Comparison of ENCODE assay signal across 8 mouse cellular contexts in genomic region chr8:124959462-124960225, GRCm38 (mm10). TPM values are rescaled to one million over a fixed set of nuclear protein-coding genes. Genes with fewer than 3 reads are reported as not detected.
DNase-seq lines count a peak whose midpoint lies in the region; ATAC-seq and TF ChIP-seq lines count a peak whose summit lies in the region.
"Had no signal": no experiment of that assay in that cellular context is flagged by ENCODE, and none has a peak within 500 bp of the region (broad histone marks: within the 10 kb centered on the region; RNA-seq: fewer than 3 reads in every experiment).

No protein-coding gene starts in this region.

- TF ChIP-seq CTCF in hindbrain, postnatal 0 days (IDR thresholded peaks at IDR 0.05; ENCODE audit: low read depth) = no peak

- no peak overlapping the region for H3K27ac ChIP-seq in liver, embryonic 11.5 days (ENCODE audit: low read depth, low read length)
- no peak overlapping the region; the same call in 1 of the 2 replicates for H3K27ac ChIP-seq in embryonic facial prominence, embryonic 14.5 days (replicated peaks; ENCODE audit: low read depth, low read length)
- no peak overlapping the region for H3K27ac ChIP-seq in hindbrain, postnatal 0 days
- H3K27ac ChIP-seq: hindbrain, embryonic 15.5 days had no signal

- H3K36me3 ChIP-seq in liver, embryonic 11.5 days (ENCODE audit: control insufficient read depth, insufficient read depth, low read length) = no peaks in the 10 kb centered on the region
- no peaks in the 10 kb centered on the region for H3K36me3 ChIP-seq in embryonic facial prominence, embryonic 14.5 days (ENCODE audit: control insufficient read depth, insufficient read depth, low read length)
- H3K36me3 ChIP-seq in hindbrain, postnatal 0 days (ENCODE audit: insufficient read depth, low read length) = no peaks in the 10 kb centered on the region
- H3K36me3 ChIP-seq: hindbrain, embryonic 15.5 days had no signal

- H3K4me2 ChIP-seq in liver, embryonic 11.5 days = no peak overlapping the region
- H3K4me2 ChIP-seq in embryonic facial prominence, embryonic 14.5 days (ENCODE audit: low read depth, low read length) = no peak overlapping the region
- H3K4me2 ChIP-seq in hindbrain, postnatal 0 days (ENCODE audit: low read depth, low read length) = no peak overlapping the region
- H3K4me2 ChIP-seq: hindbrain, embryonic 15.5 days had no signal

- no peak overlapping the region for H3K4me3 ChIP-seq in liver, embryonic 11.5 days (ENCODE audit: low read depth, low read length)
- H3K4me3 ChIP-seq in embryonic facial prominence, embryonic 14.5 days (ENCODE audit: low read depth, low read length) = no peak overlapping the region
- no peak overlapping the region for H3K4me3 ChIP-seq in hindbrain, postnatal 0 days (ENCODE audit: low read length)
- H3K4me3 ChIP-seq: hindbrain, embryonic 15.5 days had no signal

- H3K27me3 ChIP-seq in liver, embryonic 11.5 days (replicated peaks; ENCODE audit: control insufficient read depth, insufficient read depth, low read length) = no peaks in the 10 kb centered on the region
- no peaks in the 10 kb centered on the region for H3K27me3 ChIP-seq in embryonic facial prominence, embryonic 14.5 days (replicated peaks; ENCODE audit: control insufficient read depth, insufficient read depth, low read length)
- no peaks in the 10 kb centered on the region for H3K27me3 ChIP-seq in hindbrain, postnatal 0 days (ENCODE audit: insufficient read depth, low read length)
- H3K27me3 ChIP-seq: hindbrain, embryonic 15.5 days had no signal

- H3K9me3 ChIP-seq in liver, embryonic 11.5 days (ENCODE audit: control insufficient read depth, low read length) = no peaks in the 10 kb centered on the region
- no peaks in the 10 kb centered on the region for H3K9me3 ChIP-seq in embryonic facial prominence, embryonic 14.5 days (ENCODE audit: control insufficient read depth, low read length)
- no peaks in the 10 kb centered on the region for H3K9me3 ChIP-seq in hindbrain, postnatal 0 days (ENCODE audit: low read length)
- H3K9me3 ChIP-seq: hindbrain, embryonic 15.5 days had no signal

- WGBS in liver, embryonic 11.5 days = 54% methylated on average over 8 of the region's 8 CpGs
- WGBS in embryonic facial prominence, embryonic 14.5 days = 50% methylated on average over 8 of the region's 8 CpGs
- WGBS in hindbrain, postnatal 0 days = 63% methylated on average over 8 of the region's 8 CpGs

- no peak for DNase-seq in liver, embryonic 11.5 days (ENCODE audit: low spot score)
- no peak for DNase-seq in liver
- DNase-seq in Muller cell, postnatal 12 days (ENCODE audit: inconsistent ontology term) = peak; percentile 37
- peak; percentile 42 for DNase-seq in embryonic facial prominence, embryonic 14.5 days (ENCODE audit: low spot score)
- no peak for DNase-seq in hindbrain, postnatal 0 days (ENCODE audit: low spot score)
- DNase-seq in gastrocnemius, postnatal 25 days = no peak

- no peak overlapping the region for H3K9ac ChIP-seq in liver, embryonic 11.5 days (ENCODE audit: low read depth, low read length)
- no peak overlapping the region for H3K9ac ChIP-seq in embryonic facial prominence, embryonic 14.5 days (ENCODE audit: low read depth, low read length)
- H3K9ac ChIP-seq in hindbrain, postnatal 0 days (replicated peaks; ENCODE audit: low read length) = no peak overlapping the region
- H3K9ac ChIP-seq: hindbrain, embryonic 15.5 days had no signal

- ATAC-seq in liver, embryonic 11.5 days (replicated peaks; ENCODE audit: low FRiP score) = peak; percentile 47
- ATAC-seq in embryonic facial prominence, embryonic 14.5 days (ENCODE audit: low read depth) = peak; percentile 58
- ATAC-seq in monocyte, adult 5-6 weeks (replicated peaks; ENCODE audit: insufficient number of reproducible peaks, low FRiP score, low TSS enrichment, poor library complexity, severe bottlenecking) = 0 out of 2 replicates have a peak, but pooled peaks have one; percentile 5
- ATAC-seq in hindbrain, postnatal 0 days = no peak

- peaks cover 4% of the 10 kb centered on the region; the same call in 1 of the 2 replicates for H3K4me1 ChIP-seq in liver, embryonic 11.5 days (replicated peaks; ENCODE audit: control insufficient read depth, insufficient read depth, low read length)
- peaks cover 10% of the 10 kb centered on the region for H3K4me1 ChIP-seq in embryonic facial prominence, embryonic 14.5 days (ENCODE audit: control insufficient read depth, insufficient read depth, low read length)
- H3K4me1 ChIP-seq in hindbrain, postnatal 0 days (ENCODE audit: insufficient read depth, low read length) = no peaks in the 10 kb centered on the region
- H3K4me1 ChIP-seq: hindbrain, embryonic 15.5 days had no signal

RNA-seq across cellular contexts. Expression of gene Egln1, which starts 10.5 kb away (rescaled TPM):
- polyA plus RNA-seq in liver, embryonic 11.5 days (2014; fragmentation: Nextera tagmentation; extraction: Ambion mirVana) = 8.4 and 10.0 TPM in 2 replicates
- polyA plus RNA-seq in embryonic facial prominence, embryonic 14.5 days (2014; fragmentation: Nextera tagmentation; extraction: Ambion mirVana) = 17.1 and 17.2 TPM in 2 replicates
- 24.4 to 26.1 TPM (median 24.5 TPM) in 3 replicates for total RNA-seq in monocyte, adult 5-6 weeks (2017)
- total RNA-seq in hindbrain, postnatal 0 days (2014; rRNA removed) = 41.6 and 45.1 TPM in 2 replicates
- polyA plus RNA-seq in hindbrain, postnatal 0 days (2015; fragmentation: Nextera tagmentation; extraction: Ambion mirVana) = 13.5 and 14.1 TPM in 2 replicates
- total RNA-seq in gastrocnemius, postnatal 25 days (2021) = 100 to 1,000 TPM; 101 to 138 TPM

RNA-seq across cellular contexts. Expression of gene Tsnax, which starts 53.2 kb away (rescaled TPM):
- 113 and 115 TPM in 2 replicates for polyA plus RNA-seq in liver, embryonic 11.5 days (2014; fragmentation: Nextera tagmentation; extraction: Ambion mirVana)
- polyA plus RNA-seq in embryonic facial prominence, embryonic 14.5 days (2014; fragmentation: Nextera tagmentation; extraction: Ambion mirVana) = 130 and 138 TPM in 2 replicates
- 61.3 to 84.4 TPM (median 71.8 TPM) in 3 replicates for total RNA-seq in monocyte, adult 5-6 weeks (2017)
- 81.1 and 89.5 TPM in 2 replicates for total RNA-seq in hindbrain, postnatal 0 days (2014; rRNA removed)
- polyA plus RNA-seq in hindbrain, postnatal 0 days (2015; fragmentation: Nextera tagmentation; extraction: Ambion mirVana) = 176 and 177 TPM in 2 replicates
- 10 to 100 TPM; 52.2 to 67.2 TPM for total RNA-seq in gastrocnemius, postnatal 25 days (2021)

Comparison
In these comparisons a context has a peak if more than half of its experiments do, and no peak if none do; other contexts are left out.
1. DNase-seq: peak in Muller cell, postnatal 12 days (single experiment) and embryonic facial prominence, embryonic 14.5 days (single experiment); none in liver, embryonic 11.5 days (single experiment), liver (single experiment), hindbrain, postnatal 0 days (single experiment) and gastrocnemius, postnatal 25 days (single experiment).